Mouse (Mus musculus): Measurements from ENCODE around the gene Amotl1.
"Not testable (repeated sequence)": the region's sequence is repeated elsewhere in the genome, so short reads cannot be mapped to it uniquely, and the experiment has no call there.

The Amotl1 gene

DNA sequence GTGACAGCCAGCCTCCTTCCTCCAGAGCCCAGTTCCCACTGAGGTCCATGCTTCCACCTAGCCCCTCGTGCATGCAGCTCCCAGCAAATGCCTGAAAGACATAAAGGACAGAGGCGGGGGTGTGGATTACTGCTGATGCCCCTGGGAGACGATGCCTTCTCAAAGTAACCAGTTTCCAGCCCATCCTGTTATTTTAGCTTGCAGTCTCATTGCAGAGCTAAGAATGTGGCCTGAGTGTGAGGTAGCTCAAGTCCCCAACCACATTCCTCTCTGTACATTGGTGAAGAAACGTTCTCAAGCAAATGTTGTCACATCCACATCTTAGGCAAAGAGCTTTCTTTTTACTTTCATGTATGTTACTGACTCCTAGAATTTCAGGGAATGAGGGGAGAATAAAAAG, at the start of gene Amotl1:
Gene Amotl1, minus strand, starts transcription at position 101 of the 400 bp plus-strand sequence.
- no peak for DNase-seq (ENCODE audit: low spot score)

DNA sequence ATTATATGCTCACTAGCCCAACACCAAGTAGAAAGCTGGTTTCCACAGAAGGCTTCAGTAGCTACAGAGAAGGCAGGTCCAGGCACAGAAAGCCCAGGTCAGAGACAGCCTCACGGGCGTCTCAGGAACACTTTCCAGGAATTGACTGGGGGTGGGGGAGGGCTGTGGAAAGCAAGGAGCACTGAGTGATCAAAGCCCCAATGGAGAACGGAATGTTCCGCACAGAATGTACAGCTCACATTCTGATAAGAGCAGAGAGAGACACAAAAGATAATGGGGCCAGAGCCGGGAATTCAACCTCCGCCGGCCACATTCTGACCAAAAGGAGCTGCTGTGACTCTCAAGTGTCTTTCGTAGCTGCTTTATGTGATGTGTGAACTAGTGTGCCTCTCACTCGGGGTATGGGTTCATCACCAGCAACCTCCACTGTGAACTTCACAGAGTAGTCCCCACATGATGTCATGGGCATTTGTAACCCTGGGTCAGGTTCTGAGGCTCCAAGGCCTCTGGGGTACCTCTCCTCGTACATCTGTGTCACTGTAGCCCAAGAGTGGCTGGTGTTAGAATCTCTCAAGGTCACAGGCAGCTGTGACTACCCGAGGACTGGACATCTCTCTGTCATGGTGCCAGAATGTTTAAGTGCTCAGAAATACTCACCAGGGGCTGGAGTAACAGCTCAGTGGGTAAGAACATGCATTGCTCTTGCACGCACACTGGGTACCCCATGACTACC, 44.7 kb upstream of the Amotl1 start:
- DNase-seq (ENCODE audit: low spot score), result no peak

DNA sequence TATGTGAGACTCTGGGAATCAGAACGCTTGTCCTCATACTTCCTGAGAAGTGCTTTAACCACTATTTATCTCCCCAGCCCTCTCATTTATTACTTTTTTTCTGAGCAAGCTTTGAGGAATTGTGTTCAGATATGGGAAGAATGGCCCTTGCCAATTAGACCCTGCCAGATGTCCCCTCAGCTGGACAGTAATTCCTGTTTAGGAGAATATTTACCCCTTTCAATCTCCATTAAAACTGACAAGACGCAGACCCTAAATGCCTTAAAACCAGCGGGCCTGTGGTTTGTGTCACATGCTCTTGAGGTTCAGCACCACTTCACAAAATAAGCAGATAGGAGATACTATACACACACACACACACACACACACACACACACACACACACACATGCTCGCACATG, 39.5 kb upstream of the Amotl1 start:
- DNase-seq (ENCODE audit: low spot score), result no peak

DNA sequence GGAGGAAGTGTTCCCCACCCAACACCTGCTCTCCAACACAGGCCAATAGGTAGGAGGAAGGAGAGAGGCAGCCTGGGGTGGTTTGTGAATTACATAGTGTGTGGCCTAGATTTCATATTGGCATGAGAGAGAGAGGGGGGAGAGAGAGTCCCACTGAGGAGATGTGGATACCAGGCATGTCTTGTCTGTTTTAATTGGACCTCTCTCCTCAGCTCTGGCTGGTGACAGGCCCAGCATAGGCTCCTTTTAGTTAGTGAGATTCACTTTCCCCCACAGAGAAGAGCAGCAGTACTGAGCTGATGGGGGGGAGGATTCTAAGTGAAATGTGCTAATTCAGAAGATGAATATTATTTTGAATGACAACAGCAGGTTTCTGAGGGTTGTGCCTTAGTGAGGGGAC, 37.9 kb upstream of the Amotl1 start:
- no peak for DNase-seq (ENCODE audit: low spot score)

DNA sequence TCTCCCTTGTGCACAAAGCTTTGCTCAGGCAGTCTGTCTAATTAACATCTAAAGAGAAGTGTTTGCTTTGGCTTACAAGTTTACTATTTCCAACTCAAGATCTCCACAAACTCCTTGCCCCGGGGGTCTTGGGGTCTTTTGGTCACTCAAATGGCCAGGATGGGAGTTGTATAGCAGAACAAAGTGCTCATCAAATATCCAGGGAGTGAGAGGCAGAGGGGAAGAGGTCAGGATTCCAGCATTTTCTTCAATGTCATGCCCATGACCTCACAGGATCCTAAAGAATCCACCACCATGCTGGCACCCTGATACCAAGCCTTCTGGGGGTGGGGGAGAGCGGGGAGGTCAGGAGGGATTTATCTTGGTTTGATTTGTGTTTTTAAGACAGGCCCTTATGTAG, 35.7 kb upstream of the Amotl1 start:
- no peak for DNase-seq (ENCODE audit: low spot score)

DNA sequence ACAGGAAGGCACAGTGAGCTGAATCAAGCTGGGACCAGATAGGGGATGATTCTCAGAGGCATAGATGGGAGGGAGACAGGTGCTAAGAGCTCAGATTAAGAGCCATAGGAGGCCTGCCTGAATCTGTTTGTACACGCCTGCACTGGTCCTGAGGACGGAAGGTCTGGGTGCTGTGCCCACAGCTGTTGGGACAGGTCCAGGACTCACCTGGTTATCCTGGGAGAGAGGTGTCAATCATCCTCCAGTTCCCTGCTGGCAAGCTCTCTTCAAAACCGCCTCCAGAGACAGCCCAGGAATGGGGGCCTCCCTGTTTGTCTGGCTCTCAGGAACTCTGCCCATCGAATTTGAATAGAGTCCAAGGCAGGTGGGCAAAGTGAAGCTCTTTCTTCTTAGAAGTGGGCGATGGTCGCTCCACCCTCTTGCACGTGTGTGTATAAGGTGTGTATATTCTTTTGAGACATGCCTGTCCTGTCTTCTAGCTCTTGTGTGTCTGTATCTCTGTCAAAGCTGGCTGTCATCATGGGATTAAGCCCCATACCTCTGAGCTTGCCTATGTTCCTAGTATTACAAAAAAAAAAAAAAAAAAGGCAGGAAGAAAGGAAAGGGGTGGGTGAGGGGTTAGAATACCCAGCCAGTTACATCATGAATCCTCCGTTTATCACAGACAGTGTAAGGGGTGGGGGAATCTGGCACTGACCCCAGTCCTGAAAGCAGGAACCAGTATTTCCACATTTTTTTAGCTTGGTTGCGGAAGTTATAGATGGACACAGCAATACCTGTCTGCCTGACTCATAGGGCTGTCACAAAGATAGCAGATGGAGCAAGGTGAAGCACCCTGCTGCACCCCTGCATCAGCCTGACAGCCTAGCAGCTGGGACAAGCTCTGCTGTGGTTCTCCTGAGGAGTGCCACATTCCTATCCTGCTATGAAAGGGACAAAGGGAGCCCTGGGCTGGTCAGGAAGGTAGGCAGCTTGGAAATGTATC, 31.1 kb upstream of the Amotl1 start:
- no peak for DNase-seq (ENCODE audit: low spot score)

DNA sequence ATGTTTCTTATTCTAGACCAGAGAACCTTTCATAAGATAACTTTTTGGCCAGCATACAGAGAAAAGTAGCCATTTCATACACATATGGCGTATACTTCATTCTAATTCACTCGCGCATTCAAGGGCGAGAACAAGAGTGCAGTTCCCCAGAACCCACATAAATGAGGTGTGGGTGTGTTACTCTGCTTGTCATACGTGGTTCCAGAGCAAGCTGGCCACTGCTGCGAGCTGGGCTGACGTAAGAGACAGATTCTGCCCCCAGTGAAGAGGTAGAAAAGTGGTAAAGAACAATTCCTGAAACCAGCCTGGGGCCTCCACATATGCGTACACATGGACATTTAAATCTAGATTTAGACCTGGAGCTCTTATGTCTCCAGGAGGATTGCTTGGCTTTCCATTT, 29.6 kb upstream of the Amotl1 start:
- DNase-seq (ENCODE audit: low spot score), result no peak

DNA sequence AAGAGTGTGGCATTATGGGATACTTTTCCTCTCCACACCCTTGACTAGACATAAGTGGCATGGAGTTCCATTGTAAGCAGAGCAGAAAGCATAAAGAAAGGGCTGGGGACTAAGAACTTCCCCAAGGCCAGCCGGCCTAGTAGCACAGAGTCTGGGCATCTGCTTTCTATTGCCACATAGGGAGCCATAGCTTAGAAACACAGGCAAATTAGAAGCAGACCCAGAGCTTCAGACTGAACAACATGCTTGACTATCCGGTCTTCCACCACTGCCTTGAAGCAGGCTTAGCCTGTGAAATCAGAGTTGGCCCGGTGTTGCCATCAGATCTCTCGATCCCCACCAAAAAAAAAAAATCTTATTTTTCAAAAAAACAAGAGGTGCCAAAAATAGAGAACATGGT, 28.3 kb upstream of the Amotl1 start:
- peak; percentile 65 for DNase-seq (ENCODE audit: low spot score)

DNA sequence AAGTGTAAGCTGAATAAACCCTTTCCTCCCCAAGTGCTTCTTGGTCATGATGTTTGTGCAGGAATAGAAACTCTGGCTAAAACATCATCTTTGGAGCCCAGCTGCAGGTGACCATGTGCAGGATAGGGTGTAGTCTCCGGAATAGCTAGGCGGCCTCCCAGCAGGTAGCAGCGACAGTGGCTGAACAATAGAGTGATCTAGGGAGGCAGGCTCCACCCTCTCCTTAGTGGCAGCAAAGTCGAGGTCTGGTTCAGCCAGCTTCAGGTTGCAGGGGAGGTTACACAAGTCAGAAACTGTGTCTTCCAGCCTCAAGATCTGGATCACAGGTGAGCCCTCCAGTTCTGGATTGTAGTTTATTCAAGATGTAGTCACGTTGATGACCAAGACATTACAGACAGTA, 27.1 kb upstream of the Amotl1 start:
- DNase-seq (ENCODE audit: low spot score), result not testable (repeated sequence)

DNA sequence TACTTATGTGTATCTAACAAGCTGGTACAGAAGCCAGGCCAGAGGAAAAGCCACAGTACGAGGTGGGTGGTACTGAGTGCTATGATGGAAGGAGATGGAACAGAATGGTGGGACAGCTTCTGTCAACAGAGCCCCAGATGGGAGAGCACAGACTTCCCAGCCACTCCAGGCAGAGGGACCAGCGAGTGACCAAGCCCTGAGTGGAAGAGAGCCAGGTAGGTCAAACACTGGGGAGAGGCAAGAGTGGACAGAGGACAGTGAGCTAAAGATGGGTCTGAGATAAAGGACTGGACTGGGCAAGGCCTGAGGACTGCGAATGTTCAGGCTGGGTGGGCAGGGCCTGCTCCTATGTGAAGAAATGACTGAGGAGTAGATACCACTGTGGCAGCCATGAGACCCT, 23.5 kb upstream of the Amotl1 start:
- DNase-seq (ENCODE audit: low spot score), result no peak

DNA sequence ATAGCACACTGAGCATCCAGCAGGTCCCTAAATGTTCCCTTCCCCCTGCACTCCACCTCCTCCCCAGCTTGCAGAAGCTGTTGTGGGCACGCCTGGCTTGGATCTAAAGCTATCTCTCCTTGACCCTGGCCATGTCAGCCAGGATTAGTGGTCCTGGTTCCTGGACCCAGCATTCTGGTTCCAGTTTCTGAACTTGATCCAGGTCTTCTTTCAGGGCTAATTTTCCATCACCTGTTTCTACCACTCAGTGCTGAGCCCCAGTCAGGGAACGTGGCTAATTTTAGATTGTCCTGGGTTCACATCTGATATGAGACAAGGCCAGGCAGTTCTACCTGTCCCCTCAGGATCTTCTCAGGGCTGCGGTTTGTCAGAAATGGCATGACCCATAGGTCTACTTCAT, 21.2 kb upstream of the Amotl1 start:
- DNase-seq (ENCODE audit: low spot score), result no peak

DNA sequence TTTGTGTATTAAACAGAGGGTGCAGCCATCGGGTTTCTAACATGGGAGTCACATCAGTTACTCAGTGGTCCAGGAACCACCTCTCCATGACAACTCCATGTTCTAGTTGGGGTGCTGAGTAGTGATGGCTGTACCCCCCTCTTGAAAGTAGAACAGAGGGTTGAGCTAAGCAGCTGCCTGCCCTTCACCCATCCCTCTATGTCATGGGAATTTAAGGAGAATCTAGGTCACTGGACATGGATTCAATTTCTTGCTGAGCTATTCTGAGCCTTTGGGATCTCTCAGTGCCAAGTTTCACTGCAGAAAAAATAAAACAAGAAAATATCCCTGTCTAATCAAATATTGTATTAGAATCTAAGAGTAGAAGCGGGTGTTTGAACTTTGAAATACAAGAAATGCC, 18.7 kb upstream of the Amotl1 start:
- DNase-seq (ENCODE audit: low spot score), result no peak

DNA sequence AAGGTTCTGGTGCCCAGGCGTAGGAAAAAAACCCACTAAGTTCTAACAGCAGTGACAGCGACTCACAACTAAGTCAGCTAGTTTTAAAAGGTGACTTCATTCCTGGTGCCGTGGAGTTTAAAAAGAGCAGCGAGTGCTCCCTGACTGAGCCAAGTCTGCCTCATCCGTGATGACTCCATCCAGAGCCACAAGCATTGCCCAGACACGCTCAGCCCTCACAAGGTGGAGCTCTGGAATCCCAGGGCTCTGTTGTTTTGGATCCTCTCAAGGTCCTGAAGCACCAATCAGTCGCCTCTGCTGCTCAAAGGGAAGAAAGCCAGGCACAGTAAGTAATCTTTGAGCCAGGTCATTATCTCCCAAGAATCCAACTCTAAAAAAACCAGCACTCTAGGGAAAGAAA, 18.0 kb upstream of the Amotl1 start:
- DNase-seq (ENCODE audit: low spot score), result no peak

DNA sequence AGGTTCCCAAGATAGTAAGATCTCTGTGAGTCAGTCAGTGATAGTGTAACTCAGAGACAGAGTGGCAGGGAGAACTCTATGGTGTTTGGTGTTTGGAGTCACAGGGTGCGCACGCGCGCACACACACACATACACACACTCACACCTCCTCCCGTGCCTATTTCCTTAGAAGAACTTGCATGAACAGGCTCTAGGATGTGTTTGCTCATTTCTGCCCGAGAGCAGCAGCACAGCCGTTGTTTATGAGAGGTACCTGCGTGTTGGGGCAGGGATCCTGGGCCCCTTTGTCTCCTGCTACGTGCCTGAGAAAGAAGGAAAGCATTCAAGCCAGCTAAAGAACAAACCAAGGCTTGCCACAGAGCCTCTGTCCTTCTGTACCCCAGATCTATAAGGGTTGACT, 17.3 kb upstream of the Amotl1 start:
- DNase-seq (ENCODE audit: low spot score), result no peak

DNA sequence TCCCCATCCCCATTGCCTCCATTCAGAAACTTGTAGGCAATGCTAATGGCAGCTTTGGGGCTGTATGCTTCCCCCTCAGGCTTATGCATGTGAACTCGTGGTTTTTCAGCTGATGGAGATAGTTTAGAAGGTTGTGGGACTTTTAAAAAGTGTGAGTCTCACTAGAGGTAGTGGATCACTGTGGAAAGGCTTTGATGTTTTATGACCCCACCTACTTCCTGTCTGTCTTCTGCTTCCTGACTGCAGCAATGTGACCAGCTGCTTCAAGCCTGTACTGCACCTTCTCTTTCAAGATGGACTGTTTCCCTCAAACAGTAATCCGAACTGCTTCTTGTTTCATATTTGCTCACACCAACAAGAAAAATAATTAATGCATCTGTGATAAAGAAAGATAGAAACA, 13.1 kb upstream of the Amotl1 start:
- no peak for DNase-seq (ENCODE audit: low spot score)

DNA sequence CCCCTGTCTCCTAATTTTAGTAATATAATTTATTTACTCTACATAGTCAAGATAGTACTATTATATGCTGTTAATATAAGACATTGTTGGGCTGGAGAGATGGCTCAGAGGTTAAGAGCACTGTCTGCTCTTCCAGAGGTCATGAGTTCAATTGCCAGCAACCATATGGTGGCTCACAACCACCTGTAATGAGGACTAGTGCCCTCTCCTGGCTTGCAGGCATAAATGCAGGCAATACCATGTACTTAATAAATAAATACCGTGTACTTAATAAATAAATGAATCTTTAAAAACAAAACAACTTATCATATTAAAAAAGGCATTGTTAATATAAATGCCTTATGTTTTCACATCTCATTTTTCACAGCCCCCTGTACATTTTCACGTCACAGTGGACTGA, 9.2 kb upstream of the Amotl1 start:
- no peak for DNase-seq (ENCODE audit: low spot score)

DNA sequence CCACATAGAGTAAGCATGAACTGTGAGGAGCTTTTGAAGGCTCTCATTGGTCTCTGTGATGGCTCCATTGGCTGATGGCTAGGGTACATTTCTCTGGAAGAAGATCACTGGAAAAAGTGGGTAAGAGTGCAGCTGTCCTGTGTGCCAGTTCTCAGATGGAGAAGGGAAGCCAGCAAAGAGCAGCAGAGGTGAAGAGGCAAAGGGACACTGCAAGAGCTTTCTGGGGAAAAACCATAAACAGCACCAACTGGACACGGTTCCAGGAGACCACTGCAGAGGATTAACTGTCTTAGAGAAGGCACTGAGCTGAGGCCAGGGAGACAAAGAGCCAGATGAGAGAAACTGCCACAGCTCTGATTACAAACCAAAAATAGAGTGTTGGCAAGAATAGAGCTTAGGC, 7.9 kb upstream of the Amotl1 start:
- no peak for DNase-seq (ENCODE audit: low spot score)

DNA sequence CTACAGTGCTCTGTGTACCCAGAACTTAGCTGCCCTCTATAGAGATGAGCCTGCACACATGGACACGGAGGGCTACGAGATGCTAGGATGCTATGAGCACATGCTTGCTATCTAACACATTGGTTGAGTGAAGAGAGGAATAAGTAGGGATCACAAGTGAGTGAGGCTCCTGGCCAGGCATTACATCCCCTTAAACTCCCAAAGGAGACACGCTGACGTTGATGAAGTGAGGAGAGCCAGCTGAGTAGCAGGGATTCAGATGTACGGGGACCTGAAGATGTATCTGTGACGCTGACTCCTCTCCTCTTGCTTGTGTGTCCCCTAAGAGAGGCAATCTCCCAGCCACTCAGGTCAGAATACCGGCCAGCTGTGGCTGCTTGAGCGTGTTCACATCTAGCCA, 3.0 kb upstream of the Amotl1 start:
- no peak for DNase-seq (ENCODE audit: low spot score)

DNA sequence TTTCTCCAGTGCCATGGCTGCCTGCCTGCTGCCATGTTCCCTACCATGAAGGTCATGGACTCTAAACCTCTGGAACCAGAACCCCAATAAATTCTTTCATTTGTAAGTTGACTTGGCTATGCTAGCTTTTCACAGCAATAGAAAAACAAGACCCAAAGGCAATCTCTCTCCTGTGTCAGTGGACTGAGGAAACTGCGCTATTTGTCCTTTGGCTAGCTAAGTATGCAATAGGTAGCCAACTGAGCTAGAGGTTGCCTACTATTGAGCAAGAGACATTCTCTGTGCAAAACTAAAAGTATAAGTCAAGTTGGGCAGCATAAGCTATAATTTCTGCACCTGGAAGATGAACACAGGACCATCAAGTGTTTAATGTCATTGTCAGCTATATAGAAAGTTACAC, 1.8 kb upstream of the Amotl1 start:
- DNase-seq (ENCODE audit: low spot score), result no peak

DNA sequence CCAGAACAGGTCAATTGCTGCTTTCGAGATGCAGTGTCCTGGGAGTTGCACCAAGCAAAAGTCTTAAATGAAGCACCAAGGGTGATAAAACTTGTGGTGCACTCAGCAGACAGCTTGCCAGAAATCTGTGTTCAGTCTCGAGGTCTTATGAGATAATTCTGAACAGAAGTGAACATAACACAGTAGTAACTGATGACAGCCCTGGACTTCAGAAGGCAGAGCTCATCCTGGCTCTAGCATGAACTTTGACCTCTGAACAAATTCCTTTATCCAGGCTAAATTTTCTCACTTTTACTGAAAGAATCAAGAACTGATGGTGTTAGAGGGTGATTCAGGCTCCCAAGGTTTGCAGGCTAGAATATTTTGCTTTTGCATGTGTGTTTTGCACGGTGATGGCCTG, 1.2 kb upstream of the Amotl1 start:
- DNase-seq (ENCODE audit: low spot score), result no peak

DNA sequence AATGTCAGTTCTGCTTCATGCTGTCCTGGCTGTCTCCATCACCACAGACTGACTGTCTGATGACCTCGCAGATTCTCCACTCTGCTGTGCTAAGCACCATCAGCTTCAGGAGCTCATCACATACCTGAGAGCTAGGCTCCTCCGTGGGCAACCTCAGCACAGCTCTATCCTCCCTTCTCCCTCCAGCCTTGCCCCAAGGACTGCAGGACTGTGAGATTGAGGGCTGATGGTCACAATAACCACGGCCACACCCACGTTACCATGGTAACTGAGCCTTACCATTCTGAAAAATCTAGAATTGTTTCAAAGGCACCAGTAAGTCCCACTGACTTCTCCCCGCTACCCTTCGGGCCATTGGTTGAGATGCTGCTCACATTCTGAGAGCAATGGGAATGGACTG, 1.5 kb downstream of the Amotl1 start:
- DNase-seq (ENCODE audit: low spot score), result peak; percentile 51

DNA sequence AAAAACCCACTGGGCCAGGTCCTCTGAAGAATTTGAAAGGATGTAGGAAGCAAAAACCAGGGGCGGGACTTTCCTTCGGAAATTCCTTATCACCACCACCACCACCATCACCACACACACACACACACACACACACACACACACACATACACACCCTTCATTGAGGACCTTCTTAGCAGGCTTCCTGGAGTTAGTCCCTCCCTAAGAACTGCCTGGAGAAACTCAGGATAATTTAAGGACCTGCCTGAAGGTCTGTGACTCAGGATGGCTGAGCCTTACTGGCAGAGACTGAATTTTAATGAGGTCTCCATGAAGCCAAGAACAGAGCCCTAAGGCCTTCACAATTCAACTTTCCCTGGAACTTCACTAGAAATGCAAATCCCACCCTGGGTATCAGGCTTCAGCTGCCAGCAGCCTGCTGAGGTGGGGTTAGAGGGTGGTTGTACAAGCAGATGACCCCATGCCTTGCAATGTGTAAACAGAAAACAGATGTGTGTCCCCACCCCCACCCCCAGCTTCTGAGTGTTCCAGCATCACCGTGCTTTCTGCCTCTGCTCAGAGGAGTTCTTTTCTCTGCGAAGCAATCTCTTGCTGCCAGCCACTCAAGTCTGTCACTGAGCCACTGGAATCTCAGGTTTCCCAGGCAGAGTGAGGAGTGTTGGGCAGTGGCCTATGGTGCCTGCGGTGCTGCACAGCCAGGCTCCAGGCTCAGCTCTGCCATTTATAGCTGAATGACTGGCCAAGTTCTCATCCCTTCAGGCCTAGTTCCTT, 2.4 kb downstream of the Amotl1 start:
- DNase-seq (ENCODE audit: low spot score), result peak; percentile 84

Measured in embryo, embryonic 10.5 days (tissue).